Mouse (Mus musculus): ENCODE results near the gene Eif4a2. TPM values are rescaled to one million over a fixed set of nuclear protein-coding genes. Genes with fewer than 3 reads are reported as not detected.
A peak's percentile ranks its signal among the peaks of the same experiment; 100 is the strongest.

Eif4a2 gene
- total RNA-seq, 2 experiments from 2014 or later, result 379 to 387 TPM

DNA sequence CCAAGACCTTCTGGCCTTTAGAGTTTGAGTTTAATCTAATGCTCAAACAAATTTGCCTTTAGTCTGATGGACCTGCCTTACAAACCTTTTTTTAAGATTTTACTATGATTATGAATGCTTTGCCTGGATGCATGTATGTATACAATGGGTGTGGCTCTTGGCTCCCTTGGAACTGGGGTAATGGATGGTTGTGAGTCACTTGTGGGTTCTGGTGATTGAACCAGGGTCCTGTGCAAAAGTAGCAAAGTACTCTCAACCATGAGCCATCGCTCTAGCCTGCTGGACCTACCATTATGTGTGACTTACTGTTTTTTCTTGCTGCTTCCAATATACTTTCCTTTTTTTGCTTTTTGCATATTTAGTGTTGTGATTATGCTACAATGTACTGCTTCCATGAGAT lies 25.1 kb downstream of the Eif4a2 start:
- no peak for DNase-seq
- intact Hi-C loops (cut with DNase I), result no loop called here

DNA sequence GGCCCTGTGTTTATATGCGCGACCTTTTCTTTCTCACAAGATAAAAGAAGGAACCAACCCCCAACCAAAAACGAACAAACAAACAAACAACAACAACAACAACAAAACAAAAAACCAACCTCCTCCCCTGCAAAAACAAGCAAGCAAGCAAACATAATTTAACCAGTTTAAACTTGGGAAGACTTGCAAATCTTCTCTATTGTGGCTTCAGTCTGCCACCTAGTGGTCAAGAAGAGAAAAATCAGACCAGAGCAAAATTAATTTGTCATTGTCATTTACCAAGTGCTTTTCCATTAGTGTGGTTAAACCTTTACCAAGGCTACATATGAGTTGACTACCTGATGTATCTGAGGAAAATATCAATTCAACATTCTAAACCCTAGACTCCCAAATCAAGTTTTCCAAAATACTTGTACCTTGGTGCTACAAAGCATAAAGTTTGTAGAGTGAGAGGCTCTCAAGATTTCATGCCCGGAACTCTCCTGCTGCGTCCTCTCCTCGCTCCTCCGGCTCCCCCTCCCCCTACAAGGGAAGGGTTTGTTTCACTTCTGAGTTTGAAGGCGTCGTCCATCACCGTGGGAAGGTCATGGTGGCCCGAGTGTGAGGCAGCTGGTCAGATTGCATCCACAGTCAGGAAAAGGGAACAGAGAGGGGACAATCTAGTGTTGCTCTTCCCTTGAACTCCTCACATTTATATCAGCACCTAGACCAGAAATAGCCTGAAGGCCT lies 28.3 kb downstream of the Eif4a2 start:
- no peak for DNase-seq
- intact Hi-C loops (cut with DNase I), result loop anchor here (1.0 kb wide), 2 partner anchors 48 to 259 kb away; no protein-coding TSS in a partner anchor

DNA sequence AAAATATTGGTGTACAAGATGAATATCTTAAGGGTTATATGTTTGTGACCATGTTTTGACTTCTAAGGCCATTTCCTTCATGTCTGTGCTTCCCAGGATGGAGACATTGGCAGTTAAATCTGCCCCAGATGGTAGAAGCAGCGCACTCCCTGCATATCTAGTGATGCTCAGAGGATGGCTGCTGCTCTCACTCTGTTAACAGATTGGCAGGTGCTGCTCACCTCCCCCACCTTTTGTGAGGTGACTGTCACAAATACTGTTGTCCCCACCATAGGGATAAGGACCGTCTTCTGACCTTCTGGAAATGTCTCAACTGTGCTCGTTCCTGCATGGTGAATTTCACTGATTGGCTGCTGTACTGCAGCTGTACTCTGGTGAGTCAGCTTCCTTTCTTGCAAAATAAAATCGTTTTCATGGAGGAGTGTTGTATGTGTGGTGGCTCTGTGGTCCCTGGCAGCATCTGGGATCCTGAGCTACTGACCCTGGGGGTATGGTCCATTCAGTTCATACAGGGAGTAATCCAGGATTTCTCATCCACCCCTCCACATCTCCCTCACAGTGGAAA lies 29.2 kb downstream of the Eif4a2 start:
- no peak for DNase-seq
- intact Hi-C loops (cut with DNase I), result no loop called here

DNA sequence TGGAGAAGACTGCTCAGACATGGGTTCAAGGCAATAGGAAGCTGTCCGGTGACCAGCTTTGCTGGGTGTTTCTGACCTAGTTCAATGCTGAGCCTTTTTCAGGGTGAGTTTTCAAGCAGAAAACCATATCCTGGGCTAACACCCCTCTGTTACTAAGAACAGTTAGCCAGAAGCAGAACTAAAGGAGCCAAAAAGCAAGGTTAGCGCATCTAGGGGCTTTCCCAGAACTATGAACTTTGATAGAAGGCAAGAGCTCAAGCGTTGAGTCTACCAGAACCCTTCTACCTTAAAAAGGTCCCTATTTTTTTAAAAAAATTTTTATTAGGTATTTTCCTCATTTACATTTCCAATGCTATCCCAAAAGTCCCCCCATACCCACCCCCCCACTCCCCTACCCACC lies 33.7 kb downstream of the Eif4a2 start:
- intact Hi-C loops (cut with DNase I), result loop anchor here (10.0 kb wide), 1 partner anchor 754 kb away; the partner anchor contains the start of gene Sst
- no peak for DNase-seq

DNA sequence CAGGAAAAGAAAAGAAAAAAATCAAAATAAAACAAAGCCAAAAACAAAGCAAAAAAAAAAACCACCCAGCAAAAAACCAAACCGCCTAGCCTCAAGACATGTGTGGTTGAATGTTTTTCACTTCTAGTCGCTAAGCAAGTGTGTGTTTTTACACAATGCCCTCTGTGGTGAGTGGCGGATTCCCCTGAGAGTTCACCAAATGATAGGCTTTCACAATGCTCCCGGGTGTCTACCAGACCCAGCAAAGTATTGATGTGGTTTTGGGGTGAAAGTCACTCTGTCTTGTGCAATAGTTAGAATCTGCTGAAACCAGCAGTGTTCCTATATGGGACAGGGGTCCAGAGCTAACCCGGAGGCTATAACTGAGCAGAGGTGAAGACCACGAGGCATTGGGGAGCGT lies 37.1 kb downstream of the Eif4a2 start:
- intact Hi-C loops (cut with DNase I), result loop anchor here (10.0 kb wide), 1 partner anchor 750 kb away; the partner anchor contains the start of gene Sst
- no peak for DNase-seq

DNA sequence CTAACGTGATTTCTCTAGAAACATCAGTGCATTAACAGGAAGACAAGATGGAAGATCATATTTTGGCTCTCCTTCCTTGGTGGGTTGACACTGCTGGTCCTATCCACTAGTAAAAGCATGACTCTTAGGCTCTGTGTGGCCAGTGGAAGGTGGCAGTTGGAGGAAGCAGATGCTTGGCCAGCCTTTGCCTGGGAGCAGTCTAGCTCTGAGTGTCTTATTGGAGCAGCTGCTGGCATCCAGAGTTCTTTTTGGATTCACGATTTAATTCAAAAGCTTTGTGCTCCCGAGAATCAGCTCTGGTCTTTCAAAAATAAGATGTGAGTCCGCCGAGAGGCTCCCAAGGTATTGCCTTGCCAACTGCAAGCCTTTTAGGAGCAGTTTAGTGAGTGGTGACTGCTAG lies 38.0 kb downstream of the Eif4a2 start:
- no peak for DNase-seq
- intact Hi-C loops (cut with DNase I), result loop anchor here (10.0 kb wide), 1 partner anchor 750 kb away; the partner anchor contains the start of gene Sst

DNA sequence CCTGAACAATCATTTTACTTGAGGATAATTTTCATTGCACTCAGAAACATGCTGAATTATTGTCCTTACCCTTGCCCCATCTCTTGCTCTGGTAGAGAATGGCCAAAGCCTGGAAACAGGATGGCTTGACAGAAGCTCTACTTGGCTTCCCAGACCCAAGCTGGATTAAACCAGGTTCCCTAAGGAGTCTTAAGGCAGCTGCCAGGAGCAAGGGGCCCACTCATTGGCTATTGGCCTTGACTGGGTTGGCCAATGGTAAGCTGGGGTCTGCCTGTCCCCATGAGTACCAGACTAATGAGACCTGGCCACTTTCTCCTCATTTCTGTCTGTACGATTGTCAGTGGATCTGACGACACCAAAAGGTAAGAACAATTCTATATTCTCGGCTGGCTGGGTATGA lies 39.0 kb downstream of the Eif4a2 start, which contains the start of gene Adipoq:
Gene Adipoq (plus strand): TSS at position 257 of the 400 bp plus-strand sequence.
- DNase-seq, result no peak
- intact Hi-C loops (cut with DNase I), result loop anchor here (10.0 kb wide), 1 partner anchor 749 kb away; the partner anchor contains the start of gene Sst

DNA sequence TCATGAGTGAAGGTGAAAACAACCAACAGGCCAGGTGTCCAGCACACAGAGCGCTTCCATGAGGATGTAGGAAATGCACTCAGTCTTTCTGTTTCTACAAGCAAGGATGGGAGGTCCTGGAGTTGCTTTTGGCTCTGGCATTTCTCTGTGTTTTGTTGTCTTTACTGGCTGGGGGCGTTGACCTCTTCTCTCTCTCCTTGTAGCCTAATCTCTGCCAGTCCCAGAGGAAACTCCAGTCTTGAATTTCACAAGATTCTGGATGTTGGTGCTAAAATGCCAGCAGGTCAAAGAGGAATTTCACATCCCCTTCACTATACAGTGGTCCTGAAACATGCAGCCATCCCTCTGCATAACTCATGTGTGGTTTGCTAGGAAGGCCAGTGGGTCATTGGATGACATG lies 41.7 kb downstream of the Eif4a2 start:
- DNase-seq, result no peak
- intact Hi-C loops (cut with DNase I), result loop anchor here (10.0 kb wide), 1 partner anchor 746 kb away; the partner anchor contains the start of gene Sst

DNA sequence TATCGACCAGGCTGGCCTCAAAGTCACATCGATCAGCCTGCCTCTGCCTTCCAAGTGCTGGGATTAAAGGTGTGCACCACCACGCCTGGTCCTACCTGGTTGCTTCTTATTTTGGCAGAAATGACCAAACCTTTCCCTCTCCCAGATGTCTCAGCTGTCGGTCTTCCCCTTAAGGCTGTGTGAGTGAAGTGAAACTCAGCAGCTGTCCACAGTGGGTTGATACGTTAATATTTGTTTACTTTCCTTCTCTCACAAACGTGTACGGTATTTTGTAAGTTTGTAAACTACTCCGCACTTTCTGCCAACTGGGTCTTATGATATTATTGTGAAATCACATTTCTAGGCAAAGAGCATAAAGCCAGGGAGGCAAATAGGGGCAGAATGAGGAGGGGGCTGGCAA lies 42.2 kb downstream of the Eif4a2 start:
- DNase-seq, result no peak
- intact Hi-C loops (cut with DNase I), result loop anchor here (10.0 kb wide), 1 partner anchor 745 kb away; the partner anchor contains the start of gene Sst

DNA sequence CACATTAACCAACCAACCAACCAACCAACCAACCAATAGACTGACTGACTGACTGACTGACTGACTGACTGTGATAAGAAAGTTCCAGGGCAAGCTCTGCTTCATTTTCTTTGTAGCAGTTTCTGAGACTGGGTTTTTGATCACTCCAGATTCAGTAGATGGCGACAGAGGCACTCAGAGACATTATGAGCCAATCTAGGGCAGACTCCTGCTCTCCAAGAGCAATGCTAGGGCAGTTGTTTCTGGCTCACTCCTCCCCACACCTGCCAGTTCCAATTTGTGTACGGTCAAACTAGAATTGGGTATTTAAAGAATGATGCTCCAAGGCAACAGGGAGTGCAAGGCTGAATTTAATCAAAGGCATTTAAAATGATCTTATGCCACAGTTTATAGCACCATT lies 44.2 kb downstream of the Eif4a2 start:
- intact Hi-C loops (cut with DNase I), result loop anchor here (1.0 to 5.0 kb wide), 3 partner anchors 73 to 252 kb away; partner anchors contain the start of gene St6gal1
- peak; percentile 34 to 37 for DNase-seq

DNA sequence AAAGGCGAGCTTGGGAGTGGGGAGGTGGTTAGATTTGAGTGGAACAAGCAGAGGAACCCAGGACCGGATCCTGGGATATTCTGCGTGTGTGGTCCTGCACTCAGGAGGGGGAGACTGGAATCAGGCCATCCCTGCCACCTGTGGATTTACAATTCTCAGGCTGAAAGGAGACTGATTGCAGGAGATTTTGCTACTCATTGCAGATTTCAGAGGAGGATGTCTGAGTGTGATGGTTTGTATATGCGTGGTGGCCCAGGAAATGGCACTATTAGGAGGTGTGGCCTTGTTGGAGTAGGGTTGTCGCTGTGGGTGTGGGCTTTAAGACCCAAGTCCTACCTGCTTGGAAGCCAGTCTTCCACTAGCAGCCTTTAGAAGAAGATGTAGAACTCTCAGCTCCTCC lies 47.0 kb downstream of the Eif4a2 start:
- intact Hi-C loops (cut with DNase I), result loop anchor here (5.0 kb wide), 1 partner anchor 178 kb away; no protein-coding TSS in a partner anchor
- no peak for DNase-seq

DNA sequence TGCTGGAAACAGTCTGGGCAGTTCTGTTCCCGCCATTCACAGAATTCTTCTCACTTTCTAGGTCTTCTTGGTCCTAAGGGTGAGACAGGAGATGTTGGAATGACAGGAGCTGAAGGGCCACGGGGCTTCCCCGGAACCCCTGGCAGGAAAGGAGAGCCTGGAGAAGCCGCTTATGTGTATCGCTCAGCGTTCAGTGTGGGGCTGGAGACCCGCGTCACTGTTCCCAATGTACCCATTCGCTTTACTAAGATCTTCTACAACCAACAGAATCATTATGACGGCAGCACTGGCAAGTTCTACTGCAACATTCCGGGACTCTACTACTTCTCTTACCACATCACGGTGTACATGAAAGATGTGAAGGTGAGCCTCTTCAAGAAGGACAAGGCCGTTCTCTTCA lies 49.8 kb downstream of the Eif4a2 start:
- no peak for DNase-seq
- intact Hi-C loops (cut with DNase I), result no loop called here

DNA sequence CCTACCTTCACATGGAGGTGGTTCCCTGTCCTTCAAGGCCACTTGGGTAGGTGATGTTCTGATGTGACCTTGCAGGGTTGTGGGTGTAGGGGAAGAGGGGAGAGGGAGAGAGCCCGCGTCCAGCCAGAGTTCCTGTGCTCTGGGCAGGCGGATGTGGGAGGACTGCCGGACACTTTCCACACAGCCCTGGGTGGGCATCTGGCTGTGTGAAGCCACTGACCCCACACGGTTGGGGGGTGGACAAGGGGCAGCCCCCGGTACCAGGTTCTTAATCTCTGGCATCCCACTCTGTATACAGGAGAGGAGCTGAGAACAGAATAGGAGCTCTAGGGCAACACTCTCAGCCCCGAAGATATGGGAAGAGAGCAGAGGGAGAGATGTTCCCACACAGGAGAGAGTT lies 51.0 kb downstream of the Eif4a2 start:
- intact Hi-C loops (cut with DNase I), result no loop called here
- DNase-seq, result no peak

DNA sequence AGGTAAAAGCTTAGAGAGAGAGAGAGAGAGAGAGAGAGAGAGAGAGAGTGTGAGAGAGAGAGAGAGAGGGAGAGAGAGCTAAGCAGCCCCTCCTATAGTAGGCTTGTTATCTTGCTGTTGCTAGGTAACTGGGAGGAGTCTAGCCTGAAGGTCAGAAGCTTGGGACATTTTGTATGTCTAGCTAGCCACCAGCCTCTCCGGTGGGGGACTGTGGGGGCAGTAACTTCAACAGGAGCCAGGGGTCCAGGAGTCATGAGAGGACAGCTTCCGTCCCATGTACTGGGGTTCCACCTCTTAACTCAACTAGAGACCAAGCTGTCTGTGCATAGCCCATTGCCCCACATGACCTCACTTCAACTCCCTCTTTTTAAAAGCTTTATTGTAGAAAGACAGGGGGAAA lies 51.7 kb downstream of the Eif4a2 start:
- intact Hi-C loops (cut with DNase I), result no loop called here
- DNase-seq, result no peak

DNA sequence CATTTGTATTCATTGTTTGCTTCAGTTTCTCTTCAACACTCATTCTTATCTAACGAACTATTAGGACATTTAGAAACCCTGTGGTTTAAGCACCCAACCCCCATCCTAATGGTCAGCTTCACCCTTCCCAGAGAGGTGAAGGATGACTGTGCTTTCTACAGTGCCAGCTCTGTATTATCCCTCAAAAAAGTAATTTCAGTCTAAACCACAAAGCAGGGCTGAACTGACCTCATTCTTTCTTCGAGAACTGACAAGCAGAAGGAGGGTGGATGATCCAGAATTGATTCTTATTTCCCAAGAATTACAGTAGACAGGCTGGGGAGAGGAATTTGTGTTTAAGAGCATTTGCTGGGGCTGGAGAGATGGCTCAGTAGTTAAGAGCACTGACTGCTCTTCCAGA lies 52.5 kb downstream of the Eif4a2 start:
- intact Hi-C loops (cut with DNase I), result no loop called here
- no peak for DNase-seq

DNA sequence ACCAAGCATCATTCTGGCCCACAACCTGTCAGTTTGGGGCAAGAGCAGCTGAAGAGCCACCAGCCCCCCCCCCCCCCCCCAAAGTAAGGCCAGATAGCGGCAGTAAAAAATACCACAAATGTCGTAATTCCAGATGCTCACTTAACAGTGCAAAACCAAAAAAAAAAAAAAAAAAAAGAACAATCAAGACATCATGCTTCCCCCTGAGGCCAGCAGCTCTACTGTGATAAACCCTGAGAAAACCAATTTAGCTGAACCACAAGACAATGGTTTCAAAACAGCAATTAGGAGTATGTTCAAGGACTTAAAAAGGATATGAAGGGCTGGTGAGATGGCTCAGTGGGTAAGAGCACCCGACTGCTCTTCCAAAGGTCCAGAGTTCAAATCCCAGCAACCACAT lies 54.9 kb downstream of the Eif4a2 start:
- intact Hi-C loops (cut with DNase I), result no loop called here
- DNase-seq, result no peak

Small RNA genes within 50 kb of the gene (microRNA-seq; reads per million reads assigned to microRNA genes)
- gene Gm49346 (ENCODE audit: borderline number of aligned reads in 2 of 2), result 0 to 0.67 reads per million in 2 experiments

Other genes starting within 250 kb of the Eif4a2 start
- gene Tbccd1, start 249.8 kb upstream of the Eif4a2 start, total RNA-seq (2021), result 10 to 100 TPM; 10.9 to 11.2 TPM
- gene Dnajb11, start 249.6 kb upstream of the Eif4a2 start, total RNA-seq (2021), result 10 to 100 TPM; 54.0 to 62.9 TPM
- 10 to 100 TPM in 1 of 2 experiments, 1 to 10 TPM in 1; 9.1 to 10.1 TPM for gene Ahsg, start 216.2 kb upstream of the Eif4a2 start, total RNA-seq (2021)
- gene Fetub, start 189.1 kb upstream of the Eif4a2 start, total RNA-seq (2021), result under 1 TPM; 0.28 to 0.35 TPM
- not detected for gene Hrg, start 156.4 kb upstream of the Eif4a2 start, total RNA-seq (2021)
- not detected for gene Kng2, start 78.0 kb upstream of the Eif4a2 start, total RNA-seq (2021)
- not detected for gene Kng1, start 49.6 kb upstream of the Eif4a2 start, total RNA-seq (2021)
- 1 to 10 TPM; 5.7 to 7.2 TPM for gene Rfc4, start 20.3 kb downstream of the Eif4a2 start, total RNA-seq (2021)
- 10 to 100 TPM in 1 of 2 experiments, 1 to 10 TPM in 1; 3.7 to 11.8 TPM for gene Adipoq, start 39.1 kb downstream of the Eif4a2 start, total RNA-seq (2021)
- gene St6gal1, start 117.3 kb downstream of the Eif4a2 start, total RNA-seq (2021), result 1 to 10 TPM; 9.2 to 10.0 TPM